Mouse (Mus musculus): ENCODE data around the gene Spg20. TPM values are rescaled to one million over a fixed set of nuclear protein-coding genes. Genes with fewer than 3 reads are reported as not detected.

Spg20 gene
- total RNA-seq, 2 experiments from 2014 or later: 19.4 to 24.0 TPM

DNA sequence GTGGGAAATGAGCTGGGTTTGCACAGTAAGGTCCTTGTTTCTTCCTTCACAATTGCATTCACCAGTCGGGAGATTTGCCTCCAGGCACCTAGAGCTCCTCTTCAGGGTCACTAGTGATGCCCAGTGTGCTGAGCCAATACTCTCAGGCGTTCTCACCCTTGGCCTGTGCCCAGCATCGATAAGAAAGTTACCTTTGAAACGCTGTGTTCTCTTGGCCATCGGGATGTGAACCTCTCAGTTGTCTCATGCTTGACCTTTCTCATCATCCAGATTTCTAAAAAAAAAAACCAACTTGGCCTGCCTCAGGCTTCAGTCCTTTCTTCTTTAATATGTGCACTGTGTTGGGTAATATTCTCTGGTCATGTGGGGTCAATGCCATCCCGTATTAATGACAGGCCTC, 34.5 kb downstream of the Spg20 start:
- no peak for DNase-seq (ENCODE audit: low spot score in 2 of 2)

DNA sequence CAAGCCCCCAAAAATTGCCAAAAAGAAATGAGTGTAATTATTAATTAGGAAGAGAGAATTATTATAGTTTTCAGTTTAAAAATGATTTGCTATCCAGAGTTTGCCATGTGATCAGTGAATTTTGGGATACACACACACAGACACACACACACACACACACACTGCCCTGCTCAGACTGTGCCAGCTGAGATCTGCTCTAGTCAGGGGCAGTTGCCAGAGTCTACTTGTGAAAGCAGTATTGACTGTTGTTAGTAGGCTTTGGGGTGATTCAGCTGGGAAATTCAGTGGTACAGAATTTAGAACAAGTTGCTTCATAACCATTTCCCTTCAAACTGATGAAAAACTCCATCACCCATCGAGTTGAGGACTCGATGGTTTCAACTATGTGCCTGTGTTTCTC, 35.2 kb downstream of the Spg20 start:
- peak; percentile 20 to 31 for DNase-seq (ENCODE audit: low spot score in 2 of 2)

DNA sequence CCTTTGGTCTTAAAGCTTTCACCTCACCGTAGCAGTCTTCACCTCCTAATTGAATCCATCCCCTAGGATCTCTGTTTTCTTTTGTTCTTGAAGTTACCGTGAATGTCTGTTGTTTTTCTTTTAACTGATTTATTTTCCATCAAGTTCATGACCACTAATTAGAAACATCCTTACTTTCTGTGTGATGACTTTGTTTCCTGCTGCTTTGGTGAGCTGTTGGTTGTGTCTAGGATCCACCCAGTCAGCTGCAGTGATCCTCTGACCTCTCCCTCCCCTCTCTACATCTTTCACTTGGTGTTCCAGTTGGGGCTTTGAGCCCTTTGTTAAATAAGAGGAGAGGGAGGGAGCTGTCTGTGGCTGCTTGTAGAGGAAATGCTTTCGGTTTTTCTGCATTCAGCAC, 36.2 kb downstream of the Spg20 start:
- DNase-seq (ENCODE audit: low spot score in 2 of 2): no peak

DNA sequence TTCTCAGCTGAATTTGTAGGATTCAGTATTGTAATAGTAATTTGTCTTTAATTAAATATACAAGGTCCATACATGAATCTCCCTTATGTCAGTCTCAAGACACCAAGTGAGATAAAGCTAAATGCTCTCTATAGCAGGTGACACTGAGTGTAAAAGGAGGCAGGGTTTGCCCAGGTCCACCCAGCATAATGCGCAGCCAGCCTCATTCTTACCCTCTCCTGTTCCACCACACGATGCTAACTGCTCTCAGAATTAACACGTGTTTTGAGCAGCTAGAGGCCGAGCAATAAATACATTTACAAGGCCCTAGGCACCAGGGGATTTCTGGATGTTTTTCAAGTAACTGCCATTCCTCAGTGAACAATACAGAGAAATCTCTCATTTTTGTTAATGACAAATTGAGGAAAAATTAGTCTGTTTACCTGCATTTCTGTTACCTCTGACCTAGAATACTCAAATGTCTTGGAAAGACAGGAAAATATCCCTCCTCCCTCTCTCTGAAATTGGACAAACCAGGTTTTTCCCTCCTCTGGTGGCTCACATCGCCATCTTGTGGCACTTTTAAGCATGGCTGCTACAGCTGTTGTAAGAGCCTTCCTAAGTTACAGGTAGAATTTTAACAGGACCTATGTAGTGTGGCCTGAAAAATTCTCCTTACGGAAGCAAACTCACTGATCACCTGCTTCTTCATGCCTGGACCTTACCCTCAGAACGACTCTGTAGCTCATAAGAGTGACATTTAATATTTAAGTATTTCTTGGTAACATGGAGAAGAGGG, 39.9 kb downstream of the Spg20 start:
- DNase-seq (ENCODE audit: low spot score in 2 of 2): peak; percentile 74 to 80

DNA sequence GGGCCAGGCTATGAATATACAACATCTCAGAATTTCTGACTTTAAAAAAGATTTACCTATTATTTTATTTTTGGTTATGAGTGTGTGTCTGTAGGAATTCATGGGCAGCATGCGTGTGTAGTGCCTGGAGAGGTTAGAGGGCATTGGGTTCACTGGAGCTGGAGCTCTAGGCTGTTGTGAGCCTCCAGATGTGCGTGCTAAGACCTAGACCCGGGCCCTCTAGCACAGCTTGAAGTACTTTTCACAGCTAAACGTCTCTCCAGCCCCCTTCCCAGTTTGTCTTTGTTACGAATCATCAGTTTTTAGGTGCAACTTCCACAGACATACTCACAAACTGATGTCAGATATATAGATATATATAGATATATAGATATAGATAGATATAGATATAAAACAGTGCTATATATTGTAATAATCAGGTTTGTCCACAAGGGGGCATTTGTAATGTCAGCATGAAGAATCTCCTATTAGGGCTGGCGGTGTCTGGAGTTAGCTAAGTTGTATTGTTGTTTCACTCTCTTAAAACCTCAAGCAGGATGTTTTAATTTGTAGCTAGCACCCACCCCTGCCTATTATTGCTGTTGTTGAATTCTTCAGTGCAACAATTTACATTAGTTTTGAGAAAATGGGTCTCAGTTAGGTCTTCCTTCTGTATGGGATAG, 40.9 kb downstream of the Spg20 start:
- DNase-seq (ENCODE audit: low spot score in 2 of 2): no peak

DNA sequence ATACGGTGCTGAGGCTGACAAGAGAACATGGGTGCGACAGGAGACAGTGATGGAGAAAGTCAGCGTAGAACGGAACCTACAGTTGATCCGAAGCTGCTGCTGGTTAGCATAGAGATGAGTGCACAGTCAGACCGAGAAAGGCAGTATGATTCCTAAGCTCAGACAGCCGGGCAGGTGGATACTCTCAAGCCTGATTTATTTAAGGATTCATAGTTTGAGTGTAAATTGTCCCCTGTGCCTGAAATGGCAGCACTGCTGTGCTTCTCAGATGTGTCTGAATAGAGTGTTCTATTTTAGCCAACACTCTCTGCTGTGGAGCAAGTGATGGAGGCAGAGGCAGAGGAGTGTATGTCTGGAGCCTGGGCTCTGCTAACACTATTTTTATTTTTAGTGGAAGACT, 42.3 kb downstream of the Spg20 start:
- DNase-seq (ENCODE audit: low spot score in 2 of 2): no peak

DNA sequence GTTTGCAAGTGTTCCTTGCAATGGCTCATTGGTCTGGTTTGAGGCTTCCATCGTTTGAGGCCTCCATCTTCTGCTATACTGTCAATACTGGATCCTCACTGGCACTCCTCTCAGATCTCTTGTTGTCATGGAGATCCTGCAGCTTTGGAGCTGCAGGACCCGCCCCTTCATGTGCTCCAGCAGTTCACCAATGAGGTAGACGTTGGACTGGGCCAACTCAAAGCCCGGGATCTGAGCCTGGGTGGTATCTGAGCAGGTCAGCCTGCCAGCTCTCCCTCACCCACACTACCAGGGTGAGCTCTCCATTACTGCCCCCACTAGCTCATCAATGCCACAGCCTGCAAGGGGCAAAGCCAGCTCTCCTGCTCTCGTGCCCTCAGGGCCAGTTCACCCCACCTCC, 45.5 kb downstream of the Spg20 start:
- no peak for DNase-seq (ENCODE audit: low spot score in 2 of 2)

DNA sequence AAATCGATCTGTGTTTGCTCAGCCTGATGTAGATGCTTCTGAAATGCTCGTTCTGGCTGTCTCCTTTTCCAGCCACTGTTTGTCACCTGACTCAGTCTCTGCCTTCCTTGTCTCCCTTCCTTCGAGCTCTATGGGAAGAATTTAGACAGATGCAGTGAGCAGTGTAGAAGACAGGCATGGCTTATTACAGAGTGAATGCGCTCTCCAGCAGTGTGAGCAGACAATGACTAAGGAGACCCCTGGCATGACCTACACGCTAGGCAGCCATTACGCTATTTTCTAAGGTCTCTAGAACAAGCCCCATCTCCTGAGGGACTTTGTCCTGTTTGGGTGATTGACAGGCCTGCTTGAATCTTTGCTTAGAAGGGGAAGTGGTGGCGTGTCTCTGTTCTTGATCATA, 49.2 kb downstream of the Spg20 start:
- DNase-seq (ENCODE audit: low spot score in 2 of 2): no peak

DNA sequence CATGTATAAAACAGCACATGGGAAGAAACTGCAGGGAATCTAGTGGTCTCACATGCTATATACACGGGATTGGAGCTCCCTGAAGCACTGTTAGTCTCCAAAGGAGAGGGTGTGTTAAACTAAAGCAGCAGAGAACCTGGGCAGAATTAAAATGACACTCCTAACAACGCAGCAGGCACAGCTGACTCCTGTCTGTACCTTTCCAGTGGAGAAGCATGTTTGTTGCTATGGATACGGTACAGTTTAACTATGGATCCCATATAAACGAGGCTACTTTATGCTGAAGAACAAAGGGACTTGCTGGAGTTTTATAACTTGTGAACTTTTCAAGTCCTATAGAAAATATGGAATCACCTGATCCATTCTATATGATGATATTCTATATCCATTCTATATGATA, 51.6 kb downstream of the Spg20 start:
- DNase-seq (ENCODE audit: low spot score in 2 of 2): no peak

DNA sequence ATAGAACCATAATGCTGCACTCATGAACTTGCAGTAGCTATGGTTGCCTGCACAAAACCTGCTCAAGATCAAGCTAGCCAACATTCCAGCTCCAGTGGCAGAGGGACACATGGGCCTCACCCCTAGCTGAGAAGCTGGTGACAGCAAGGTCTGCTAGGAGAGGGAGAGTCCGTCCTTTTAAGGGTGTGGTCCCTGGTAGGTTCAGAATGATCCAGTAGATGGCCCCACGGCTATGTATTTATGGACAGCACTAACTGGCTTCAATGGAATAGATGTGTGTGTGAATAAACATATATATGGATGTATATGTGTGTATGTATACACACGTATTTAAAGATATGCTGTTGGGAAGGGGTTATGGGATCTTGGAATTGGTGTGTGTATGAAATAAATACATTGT, 60.6 kb downstream of the Spg20 start:
- DNase-seq (ENCODE audit: low spot score in 2 of 2): no peak

DNA sequence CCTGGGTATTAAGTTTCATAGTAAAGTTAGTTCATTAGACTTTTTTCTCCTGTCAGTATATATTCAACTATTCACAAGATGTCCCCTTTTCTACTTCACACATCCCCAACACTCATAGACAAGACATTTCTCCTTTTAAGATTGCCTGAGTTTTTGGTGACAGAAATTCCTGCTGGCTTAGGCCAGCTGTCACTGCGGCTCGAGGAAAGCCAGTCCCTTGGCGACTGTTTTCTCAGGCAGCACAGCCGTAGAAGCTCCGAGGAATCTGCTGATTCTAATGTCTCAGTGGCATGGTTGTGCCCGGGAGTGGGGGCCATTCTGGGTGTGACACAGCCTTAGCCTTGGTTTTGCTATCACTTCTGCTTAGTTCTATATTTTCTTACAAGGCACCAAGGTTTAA, 65.4 kb downstream of the Spg20 start:
- DNase-seq (ENCODE audit: low spot score in 2 of 2): no peak

DNA sequence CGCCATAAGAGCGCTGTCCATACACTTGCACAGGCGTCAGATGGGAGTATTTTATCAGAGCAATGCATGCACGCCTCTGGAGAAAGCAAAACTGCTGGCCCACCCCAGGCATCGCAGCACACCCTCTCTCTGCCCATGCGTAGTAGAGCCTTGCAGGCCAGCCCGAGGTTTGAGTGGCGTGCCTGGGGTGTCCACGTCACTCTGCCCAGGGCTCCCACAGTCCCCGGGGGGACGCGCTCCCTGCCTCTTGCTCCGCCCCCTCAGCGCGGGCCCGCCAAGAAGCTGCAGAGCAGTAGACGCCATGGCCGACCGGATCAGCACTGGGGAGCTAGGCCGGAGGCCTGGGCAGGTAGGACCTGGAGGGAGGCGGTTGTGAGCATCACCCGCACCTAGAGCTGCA, 69.9 kb downstream of the Spg20 start, which contains the start of gene Sohlh2:
Sohlh2 (plus strand) TSS at position 263 of the 400 bp plus-strand sequence.
- no peak for DNase-seq (ENCODE audit: low spot score in 2 of 2)

Small RNAs within 50 kb of the gene (microRNA-seq; reads per million reads assigned to microRNA genes)
- gene Gm22029: 0 reads per million in 2 experiments

Other genes with a start within 250 kb of the Spg20 start
- 10 to 100 TPM; 90.2 to 95.5 TPM for gene Sertm1, start 196.2 kb upstream of the Spg20 start, total RNA-seq (2021)
- gene Ccna1, start 56.6 kb upstream of the Spg20 start, total RNA-seq (2021): 1 to 10 TPM; 2.4 to 4.1 TPM
- under 1 TPM; 0.32 to 0.36 TPM for gene Ccdc169, start 25.2 kb downstream of the Spg20 start, total RNA-seq (2021)
- gene Sohlh2, start 69.9 kb downstream of the Spg20 start, total RNA-seq (2021): not detected
- 100 to 1,000 TPM; 632 to 743 TPM for gene Dclk1, start 130.3 kb downstream of the Spg20 start, total RNA-seq (2021)